Mouse (Mus musculus) myocyte (in vitro differentiated cells): Measurements from ENCODE around the gene Rnf34.

Source experiments
- E2F4 ChIP-seq: IDR thresholded peaks from one replicate; pipeline ENCODE4 v1.6.1; 2011; ENCODE audit warnings: mild to moderate bottlenecking, control low read depth, moderate library complexity; ENCODE audit not compliant: insufficient read depth
- MYOD1 ChIP-seq, 3 experiments: IDR thresholded peaks; one replicate each; pipeline ENCODE4 v1.6.1; 2011; ENCODE audit warnings: control low read depth in 2 of 3, low read depth in 2 of 3, mild to moderate bottlenecking in 2 of 3, moderate library complexity in 1 of 3; ENCODE audit not compliant: insufficient read length in 2 of 3, control insufficient read depth in 1 of 3
- POLR2A ChIP-seq: IDR thresholded peaks from one replicate; pipeline ENCODE4 v1.6.1; 2011; ENCODE audit warnings: low read depth, mild to moderate bottlenecking, control low read depth, moderate library complexity; ENCODE audit not compliant: insufficient read length
- POLR2AphosphoS2 ChIP-seq: IDR thresholded peaks from one replicate; pipeline ENCODE4 v1.6.1; 2011; ENCODE audit warnings: low read depth, control low read depth; ENCODE audit not compliant: insufficient read length
- REST ChIP-seq: IDR thresholded peaks from one replicate; pipeline ENCODE4 v1.6.1; 2011; ENCODE audit warnings: mild to moderate bottlenecking, control low read depth, moderate library complexity; ENCODE audit not compliant: insufficient read depth, insufficient read length
- TCF3 ChIP-seq: IDR thresholded peaks from one replicate; pipeline ENCODE4 v1.6.1; 2011; ENCODE audit warnings: low read depth, control low read depth; ENCODE audit not compliant: insufficient read length

GRCm38 (mm10) chr5:122821524-122821885 is 28.3 kb upstream of the Rnf34 start:
- no peak for TF ChIP-seq MYOD1 (IDR thresholded peaks at IDR 0.05; ENCODE audit: control insufficient read depth in 1 of 3, insufficient read length in 2 of 3, low read depth in 2 of 3)
- no peak for TF ChIP-seq POLR2AphosphoS2
- TF ChIP-seq TCF3, result no peak
- no peak for TF ChIP-seq POLR2A
- TF ChIP-seq E2F4, result no peak
- TF ChIP-seq REST, result no peak
